9 mouse cellular contexts compared by ENCODE assay signal in genomic region chr3:122074334-122074733, GRCm38 (mm10). TPM values are rescaled to one million over a fixed set of nuclear protein-coding genes. Genes with fewer than 3 reads are reported as not detected.
A peak's percentile ranks its signal among the peaks of the same experiment; 100 is the strongest.
DNase-seq lines count a peak whose midpoint lies in the region; ATAC-seq and TF ChIP-seq lines count a peak whose summit lies in the region.
"Had no signal": no experiment of that assay in that cellular context is flagged by ENCODE, and none has a peak within 500 bp of the region (broad histone marks: within the 10 kb centered on the region; RNA-seq: fewer than 3 reads in every experiment).

No protein-coding gene starts in this region.

- H3K9me3 ChIP-seq in forebrain, postnatal 0 days (ENCODE audit: low read length): no peaks in the 10 kb centered on the region
- no peaks in the 10 kb centered on the region for H3K9me3 ChIP-seq in forebrain, embryonic 13.5 days (replicated peaks)
- H3K9me3 ChIP-seq in midbrain, postnatal 0 days (ENCODE audit: low read length): no peaks in the 10 kb centered on the region
- H3K9me3 ChIP-seq: neural tube, embryonic 12.5 days had no signal

- intact Hi-C loops in heart, postnatal 10 days (cut with DNase I): no loop called here

- ATAC-seq in forebrain, postnatal 0 days: peak; percentile 16; the same call in 1 of the 2 replicates
- ATAC-seq in forebrain, embryonic 13.5 days: no peak
- ATAC-seq in midbrain, postnatal 0 days (ENCODE audit: low FRiP score): no peak

- no peaks in the 10 kb centered on the region for H3K36me3 ChIP-seq in forebrain, postnatal 0 days (ENCODE audit: insufficient read depth)
- H3K36me3 ChIP-seq in forebrain, embryonic 13.5 days (ENCODE audit: poor library complexity, severe bottlenecking): no peaks in the 10 kb centered on the region
- no peaks in the 10 kb centered on the region for H3K36me3 ChIP-seq in midbrain, postnatal 0 days (ENCODE audit: insufficient read depth, low read length)
- H3K36me3 ChIP-seq: neural tube, embryonic 12.5 days had no signal

- no peaks in the 10 kb centered on the region for H3K27me3 ChIP-seq in forebrain, postnatal 0 days (ENCODE audit: insufficient read depth, low read length)
- peaks cover 5% of the 10 kb centered on the region; the same call in 1 of the 2 replicates for H3K27me3 ChIP-seq in forebrain, embryonic 13.5 days
- H3K27me3 ChIP-seq in midbrain, postnatal 0 days (ENCODE audit: insufficient read depth, low read length): no peaks in the 10 kb centered on the region
- H3K27me3 ChIP-seq: neural tube, embryonic 12.5 days had no signal

- no peaks in the 10 kb centered on the region; the same call in 1 of the 2 replicates for H3K4me1 ChIP-seq in forebrain, postnatal 0 days (ENCODE audit: insufficient read depth)
- 0 out of 2 replicates have a peak, but pooled peaks cover 6% of the 10 kb centered on the region for H3K4me1 ChIP-seq in forebrain, embryonic 13.5 days
- no peaks in the 10 kb centered on the region for H3K4me1 ChIP-seq in midbrain, postnatal 0 days (ENCODE audit: insufficient read depth, low read length)
- H3K4me1 ChIP-seq: neural tube, embryonic 12.5 days had no signal

- H3K9ac ChIP-seq in forebrain, postnatal 0 days: no peak overlapping the region
- H3K9ac ChIP-seq in forebrain, embryonic 13.5 days: no peak overlapping the region
- no peak overlapping the region for H3K9ac ChIP-seq in midbrain, postnatal 0 days (replicated peaks; ENCODE audit: low read length, poor library complexity, severe bottlenecking)
- H3K9ac ChIP-seq: neural tube, embryonic 12.5 days had no signal

- WGBS in forebrain, postnatal 0 days: 29% methylated on average over 10 of the region's 10 CpGs
- 23% methylated on average over 10 of the region's 10 CpGs for WGBS in forebrain, embryonic 13.5 days
- 29% methylated on average over 10 of the region's 10 CpGs for WGBS in midbrain, postnatal 0 days

- no peak for TF ChIP-seq CTCF in forebrain, postnatal 0 days (IDR thresholded peaks at IDR 0.05; ENCODE audit: low read depth)
- TF ChIP-seq CTCF in midbrain, postnatal 0 days (IDR thresholded peaks at IDR 0.05): no peak

- H3K4me3 ChIP-seq in forebrain, postnatal 0 days (ENCODE audit: low read depth, low read length): no peak overlapping the region
- no peak overlapping the region for H3K4me3 ChIP-seq in forebrain, embryonic 13.5 days
- no peak overlapping the region for H3K4me3 ChIP-seq in midbrain, postnatal 0 days (ENCODE audit: low read depth, low read length)
- H3K4me3 ChIP-seq: neural tube, embryonic 12.5 days had no signal

- H3K4me2 ChIP-seq in forebrain, postnatal 0 days (ENCODE audit: low read depth): no peak overlapping the region
- no peak overlapping the region for H3K4me2 ChIP-seq in forebrain, embryonic 13.5 days
- H3K4me2 ChIP-seq in midbrain, postnatal 0 days (ENCODE audit: low read depth, low read length, poor library complexity, severe bottlenecking): no peak overlapping the region
- H3K4me2 ChIP-seq: neural tube, embryonic 12.5 days had no signal

- peak; percentile 13 for DNase-seq in forebrain, postnatal 0 days
- DNase-seq in heart, postnatal 10 days: peak; percentile 54 to 63
- peak; percentile 81 to 92 for DNase-seq in kidney, postnatal 36 days
- DNase-seq in midbrain, postnatal 0 days (ENCODE audit: low spot score): peak; percentile 53
- DNase-seq in right cerebral cortex, adult 2 months (ENCODE audit: low spot score in 2 of 2): no peak
- DNase-seq in right cerebral cortex, postnatal 14 days: no peak
- no peak for DNase-seq in adrenal gland, postnatal 25 days

- H3K27ac ChIP-seq in forebrain, postnatal 0 days (ENCODE audit: low read depth, low read length): peak overlapping the region; percentile 36
- H3K27ac ChIP-seq in forebrain, embryonic 13.5 days: no peak overlapping the region
- peak overlapping the region; percentile 57 for H3K27ac ChIP-seq in midbrain, postnatal 0 days (ENCODE audit: low read depth, low read length)
- H3K27ac ChIP-seq: neural tube, embryonic 12.5 days had no signal

RNA-seq across cellular contexts. Expression of gene Abca4, which starts 30.1 kb away (rescaled TPM):
- total RNA-seq in forebrain, postnatal 0 days (2014; rRNA removed): 3.1 and 4.1 TPM in 2 replicates
- polyA plus RNA-seq in forebrain, postnatal 0 days (2015; fragmentation: Nextera tagmentation; extraction: Ambion mirVana): 0.94 and 1.1 TPM in 2 replicates
- polyA plus RNA-seq in forebrain, embryonic 13.5 days (2015; fragmentation: Nextera tagmentation; extraction: Ambion mirVana): 0.72 and 0.92 TPM in 2 replicates
- 1 to 10 TPM; 4.5 to 5.3 TPM for total RNA-seq in heart, postnatal 10 days (2021)
- 2.9 and 7.7 TPM in 2 replicates for total RNA-seq in midbrain, postnatal 0 days (2014; rRNA removed)
- polyA plus RNA-seq in midbrain, postnatal 0 days (2015; fragmentation: Nextera tagmentation; extraction: Ambion mirVana): 0.94 TPM in 2 replicates
- total RNA-seq in adrenal gland, postnatal 25 days (2021): 2.1 and 5.1 TPM in 2 replicates

Comparison
In these comparisons a context has a peak if more than half of its experiments do, and no peak if none do; other contexts are left out.
1. DNase-seq: peak in forebrain, postnatal 0 days (single experiment), heart, postnatal 10 days (2 of 2), kidney, postnatal 36 days (2 of 2) and midbrain, postnatal 0 days (single experiment); none in right cerebral cortex, adult 2 months (0 of 2), right cerebral cortex, postnatal 14 days (single experiment) and adrenal gland, postnatal 25 days (single experiment).